Mouse (Mus musculus): ENCODE measurements around the gene Tmem114. TPM values are rescaled to one million over a fixed set of nuclear protein-coding genes. Genes with fewer than 3 reads are reported as not detected.

The Tmem114 gene
- polyA plus RNA-seq, 1 experiment from 2014 or later, result not detected

GRCm38 (mm10) chr16:8424161-8424970, 570 bp downstream of the Tmem114 start:
- 5% methylated on average over 43 of the region's 43 CpGs for WGBS
- Histone ChIP-seq H3K27ac (replicated peaks) (no peak overlapping the region; the same call in 1 of the 2 replicates), H3K4me1 (peaks cover 12% of the 10 kb centered on the region), H3K27me3 (ENCODE audit: low read depth, poor library complexity, severe bottlenecking) (peaks cover 66% of the 10 kb centered on the region), H3K9me3 (replicated peaks) (no peaks in the 10 kb centered on the region), H3K4me3 (peak overlapping the region; percentile 56), H3K36me3 (no peaks in the 10 kb centered on the region)
- no peak for DNase-seq (ENCODE audit: low spot score)

GRCm38 (mm10) chr16:8423626-8424114, 1.3 kb downstream of the Tmem114 start:
- H3K4me1 ChIP-seq, result peaks cover 12% of the 10 kb centered on the region
- H3K27me3 ChIP-seq (ENCODE audit: low read depth, poor library complexity, severe bottlenecking), result peaks cover 66% of the 10 kb centered on the region
- no peaks in the 10 kb centered on the region for H3K36me3 ChIP-seq
- WGBS, result 46% methylated on average over 7 of the region's 7 CpGs
- no peaks in the 10 kb centered on the region for H3K9me3 ChIP-seq (replicated peaks)
- H3K27ac ChIP-seq (replicated peaks), result no peak overlapping the region
- no peak for DNase-seq (ENCODE audit: low spot score)
- no peak overlapping the region for H3K4me3 ChIP-seq

DNA sequence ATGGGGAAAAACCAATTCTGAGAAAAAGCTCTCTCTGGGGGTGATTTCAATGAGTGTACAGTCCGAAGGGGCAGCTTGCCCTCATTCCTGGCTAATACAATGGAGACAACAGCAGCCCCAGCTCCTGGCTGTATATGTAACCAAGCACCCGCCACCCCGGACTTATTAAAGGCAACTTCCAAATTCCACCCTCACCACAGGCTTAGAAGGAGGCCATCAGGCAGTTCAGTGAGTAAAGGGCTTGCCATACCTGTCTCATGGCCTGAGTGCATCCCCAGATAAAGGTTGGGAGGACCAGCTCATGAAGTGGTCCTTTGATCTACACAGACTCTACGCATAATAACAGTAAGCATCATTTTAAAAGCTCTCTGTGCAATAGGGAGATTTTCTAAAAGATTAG, 4.1 kb downstream of the Tmem114 start:
- Histone ChIP-seq H3K4me3 (no peak overlapping the region), H3K9me3 (replicated peaks) (no peaks in the 10 kb centered on the region), H3K27ac (replicated peaks) (no peak overlapping the region), H3K36me3 (no peaks in the 10 kb centered on the region), H3K27me3 (ENCODE audit: low read depth, poor library complexity, severe bottlenecking) (peaks cover 47% of the 10 kb centered on the region), H3K4me1 (peaks cover 18% of the 10 kb centered on the region)
- 88% methylated on average over 4 of the region's 4 CpGs for WGBS
- no peak for DNase-seq (ENCODE audit: low spot score)

- no peak overlapping the region for H3K27ac ChIP-seq (replicated peaks)
- H3K36me3 ChIP-seq, result no peaks in the 10 kb centered on the region
- H3K27me3 ChIP-seq (ENCODE audit: low read depth, poor library complexity, severe bottlenecking), result peaks cover 43% of the 10 kb centered on the region
- peaks cover 18% of the 10 kb centered on the region for H3K4me1 ChIP-seq
- WGBS, result 91% methylated on average over 10 of the region's 10 CpGs
- no peak overlapping the region for H3K4me3 ChIP-seq
- H3K9me3 ChIP-seq (replicated peaks), result no peaks in the 10 kb centered on the region
- DNase-seq (ENCODE audit: low spot score), result no peak
Observed at GRCm38 (mm10) chr16:8420381-8420780, 4.6 kb downstream of the Tmem114 start.

DNA sequence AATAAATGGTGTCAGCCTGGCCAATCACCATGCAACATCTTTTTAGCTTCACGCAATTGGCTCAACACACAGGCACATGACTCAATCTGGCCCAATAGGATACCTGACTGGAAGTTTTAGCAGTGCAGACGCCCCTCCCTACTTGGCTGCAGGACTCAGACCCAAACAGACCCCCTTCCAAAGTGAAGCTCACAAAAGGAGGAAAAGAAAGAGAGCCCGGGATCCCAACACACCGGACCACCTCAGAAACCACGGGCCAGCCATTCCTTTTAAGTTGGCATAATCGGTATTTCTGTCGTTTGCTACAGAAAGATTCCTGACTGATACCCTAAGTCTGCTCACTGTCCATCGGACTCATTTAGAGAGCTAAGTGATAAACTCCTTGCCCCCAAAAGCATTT, 5.3 kb downstream of the Tmem114 start:
- peaks cover 36% of the 10 kb centered on the region for H3K27me3 ChIP-seq (ENCODE audit: low read depth, poor library complexity, severe bottlenecking)
- H3K9me3 ChIP-seq (replicated peaks), result no peaks in the 10 kb centered on the region
- H3K4me3 ChIP-seq, result no peak overlapping the region
- H3K4me1 ChIP-seq, result peaks cover 14% of the 10 kb centered on the region
- H3K36me3 ChIP-seq, result no peaks in the 10 kb centered on the region
- WGBS, result 90% methylated on average over 8 of the region's 8 CpGs
- H3K27ac ChIP-seq (replicated peaks), result no peak overlapping the region
- no peak for DNase-seq (ENCODE audit: low spot score)

GRCm38 (mm10) chr16:8418126-8418525, 6.8 kb downstream of the Tmem114 start:
- H3K4me3 ChIP-seq, result no peak overlapping the region
- no peaks in the 10 kb centered on the region for H3K36me3 ChIP-seq
- no peak for DNase-seq (ENCODE audit: low spot score)
- H3K4me1 ChIP-seq, result peaks cover 7% of the 10 kb centered on the region
- 91% methylated on average over 3 of the region's 3 CpGs for WGBS
- H3K9me3 ChIP-seq (replicated peaks), result no peaks in the 10 kb centered on the region
- H3K27me3 ChIP-seq (ENCODE audit: low read depth, poor library complexity, severe bottlenecking), result peaks cover 20% of the 10 kb centered on the region
- H3K27ac ChIP-seq (replicated peaks), result no peak overlapping the region

DNA sequence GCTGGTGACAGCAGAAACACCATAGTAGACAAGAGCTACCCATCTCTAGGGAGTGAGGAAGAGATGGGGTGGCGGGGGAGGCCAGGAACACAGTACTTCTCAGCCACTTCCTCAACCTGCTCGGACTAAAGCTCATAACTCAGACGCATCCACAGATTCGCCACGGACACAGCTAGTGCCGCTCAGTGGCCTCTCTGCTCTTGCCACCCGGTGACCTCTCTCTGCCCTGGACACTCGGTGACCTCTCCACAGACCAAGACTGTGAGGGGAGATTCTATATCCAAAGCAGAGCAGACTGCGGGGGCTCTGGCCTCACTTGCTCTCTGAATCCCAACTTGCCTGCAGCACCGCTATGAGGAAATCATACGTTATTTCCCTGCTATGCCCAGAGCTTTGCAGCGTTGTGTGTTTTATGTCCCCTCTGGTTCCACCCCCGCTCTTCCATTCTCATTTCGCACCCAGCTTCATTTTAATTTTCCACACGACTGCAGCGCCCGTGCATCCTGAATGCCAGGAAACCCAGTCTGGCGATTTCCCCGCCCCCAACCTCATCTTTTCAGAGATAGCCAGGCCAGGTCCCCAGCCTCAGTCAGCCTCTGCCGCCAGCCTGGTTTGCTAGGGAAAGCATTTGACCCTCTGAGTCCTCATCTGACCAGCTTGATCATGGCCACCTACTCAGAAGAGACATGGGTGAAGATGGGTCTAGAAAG, 7.8 kb downstream of the Tmem114 start:
- H3K4me1 ChIP-seq, result peaks cover 9% of the 10 kb centered on the region
- no peak for DNase-seq (ENCODE audit: low spot score)
- no peaks in the 10 kb centered on the region for H3K9me3 ChIP-seq (replicated peaks)
- peaks cover 12% of the 10 kb centered on the region for H3K27me3 ChIP-seq (ENCODE audit: low read depth, poor library complexity, severe bottlenecking)
- 77% methylated on average over 20 of the region's 20 CpGs for WGBS
- 0 out of 2 replicates have a peak overlapping the region, but pooled peaks have one; percentile 13 for H3K27ac ChIP-seq (replicated peaks)
- no peak overlapping the region for H3K4me3 ChIP-seq
- no peaks in the 10 kb centered on the region for H3K36me3 ChIP-seq

- DNase-seq (ENCODE audit: low spot score), result no peak
- H3K27me3 ChIP-seq (ENCODE audit: low read depth, poor library complexity, severe bottlenecking), result peaks cover 13% of the 10 kb centered on the region
- H3K4me1 ChIP-seq, result peaks cover 9% of the 10 kb centered on the region
- H3K9me3 ChIP-seq (replicated peaks), result no peaks in the 10 kb centered on the region
- no peaks in the 10 kb centered on the region for H3K36me3 ChIP-seq
- H3K4me3 ChIP-seq, result no peak overlapping the region
- WGBS, result 91% methylated on average over 8 of the region's 8 CpGs
- H3K27ac ChIP-seq (replicated peaks), result no peak overlapping the region
Observed at GRCm38 (mm10) chr16:8415996-8416395, 8.9 kb downstream of the Tmem114 start.

DNA sequence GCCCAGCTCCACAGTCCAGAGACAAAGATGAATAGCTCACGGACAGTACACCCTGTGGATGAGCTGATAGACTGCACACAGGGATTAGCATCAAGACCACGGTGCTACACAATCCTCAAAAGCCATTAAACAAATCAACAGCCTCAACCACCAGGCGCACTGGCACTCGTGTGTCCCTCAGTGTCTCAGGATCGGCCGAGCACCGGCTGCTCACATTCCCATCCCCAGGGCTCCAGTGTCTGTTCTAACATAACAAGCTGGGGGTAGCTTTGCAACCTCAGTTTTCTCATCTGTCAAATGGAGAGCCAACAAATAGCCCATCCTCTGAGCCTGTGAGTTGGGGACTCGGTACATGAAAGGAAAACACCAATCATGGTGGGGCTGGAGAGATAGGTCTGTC, 11.5 kb downstream of the Tmem114 start:
- WGBS, result 89% methylated on average over 8 of the region's 8 CpGs
- H3K4me3 ChIP-seq, result no peak overlapping the region
- H3K36me3 ChIP-seq, result no peaks in the 10 kb centered on the region
- H3K9me3 ChIP-seq (replicated peaks), result no peaks in the 10 kb centered on the region
- no peak for DNase-seq (ENCODE audit: low spot score)
- no peak overlapping the region for H3K27ac ChIP-seq (replicated peaks)
- H3K27me3 ChIP-seq (ENCODE audit: low read depth, poor library complexity, severe bottlenecking), result peaks cover 31% of the 10 kb centered on the region
- peaks cover 16% of the 10 kb centered on the region for H3K4me1 ChIP-seq

DNA sequence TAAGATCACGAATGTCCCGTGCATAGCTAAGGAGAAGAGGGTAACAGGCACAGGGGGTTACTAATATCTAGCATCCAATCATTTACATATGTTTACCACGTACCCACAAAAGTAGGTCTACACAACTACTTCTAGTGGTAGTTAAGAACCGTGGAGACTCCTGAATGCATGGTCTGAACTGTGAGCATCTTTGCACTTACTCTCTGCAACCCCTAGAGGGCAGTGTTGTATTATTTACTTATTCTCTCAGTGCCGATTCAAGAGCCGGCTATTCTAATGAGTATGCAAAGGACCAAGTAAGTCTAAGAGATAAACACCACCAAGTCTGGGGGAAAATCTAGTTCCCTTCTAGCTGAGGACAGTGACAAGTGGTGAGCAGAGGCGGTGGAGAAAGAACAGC, 12.7 kb downstream of the Tmem114 start:
- DNase-seq (ENCODE audit: low spot score), result peak; percentile 27
- Histone ChIP-seq H3K36me3 (no peaks in the 10 kb centered on the region), H3K9me3 (replicated peaks) (no peaks in the 10 kb centered on the region), H3K4me1 (peaks cover 13% of the 10 kb centered on the region), H3K27ac (replicated peaks) (no peak overlapping the region), H3K27me3 (ENCODE audit: low read depth, poor library complexity, severe bottlenecking) (peaks cover 37% of the 10 kb centered on the region), H3K4me3 (no peak overlapping the region)
- WGBS, result 15% methylated on average over 7 of the region's 7 CpGs

DNA sequence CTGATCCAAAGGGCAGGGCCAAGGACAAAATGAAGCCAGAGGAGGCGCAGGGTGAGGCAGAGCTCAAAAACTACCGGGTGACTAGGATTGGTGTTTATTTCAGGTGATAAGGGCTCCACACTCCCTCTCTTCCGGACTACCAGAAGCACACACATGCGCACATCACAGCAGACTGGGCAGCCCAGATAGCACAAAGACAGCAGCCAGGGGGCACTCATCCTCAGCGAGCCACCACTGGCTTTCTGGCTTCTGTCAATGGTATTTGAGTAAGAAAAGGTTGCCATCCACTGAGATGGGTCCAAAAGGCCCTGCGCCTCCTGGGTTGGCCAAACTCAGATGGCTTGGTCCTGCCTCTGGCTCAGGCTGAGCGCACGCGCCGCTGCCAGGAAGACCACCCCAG, 15.7 kb downstream of the Tmem114 start:
- Histone ChIP-seq H3K4me3 (peak overlapping the region; percentile 24), H3K27ac (replicated peaks) (0 out of 2 replicates have a peak overlapping the region, but pooled peaks have one; percentile 13), H3K9me3 (replicated peaks) (no peaks in the 10 kb centered on the region), H3K27me3 (ENCODE audit: low read depth, poor library complexity, severe bottlenecking) (peaks cover 37% of the 10 kb centered on the region), H3K4me1 (peaks cover 9% of the 10 kb centered on the region), H3K36me3 (no peaks in the 10 kb centered on the region)
- peak; percentile 38 for DNase-seq (ENCODE audit: low spot score)
- 26% methylated on average over 10 of the region's 10 CpGs for WGBS

DNA sequence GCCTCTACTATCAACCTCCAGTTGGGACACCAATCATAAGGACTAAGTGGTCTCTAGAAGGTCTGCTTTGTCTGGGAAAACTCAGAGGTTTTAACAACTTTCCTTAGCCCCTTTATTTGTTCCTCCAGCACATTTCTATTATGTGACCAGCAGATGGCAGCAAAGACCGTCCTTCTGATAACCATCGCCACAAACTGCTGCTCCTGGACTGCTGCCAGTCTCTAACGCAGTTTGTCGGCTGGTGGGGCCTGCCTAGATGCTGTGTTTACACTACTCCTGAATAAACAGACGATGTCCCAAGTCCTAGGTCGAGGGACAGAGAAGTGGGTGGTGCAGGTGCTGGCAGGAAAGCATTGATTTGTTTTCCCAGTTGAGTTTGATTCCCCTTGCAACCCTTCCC, 18.2 kb downstream of the Tmem114 start:
- no peak overlapping the region for H3K4me3 ChIP-seq
- peak; percentile 68 for DNase-seq (ENCODE audit: low spot score)
- no peaks in the 10 kb centered on the region for H3K36me3 ChIP-seq
- WGBS, result 3% methylated on average over 6 of the region's 6 CpGs
- H3K27me3 ChIP-seq (ENCODE audit: low read depth, poor library complexity, severe bottlenecking), result peaks cover 33% of the 10 kb centered on the region
- H3K4me1 ChIP-seq, result peaks cover 14% of the 10 kb centered on the region
- H3K9me3 ChIP-seq (replicated peaks), result no peaks in the 10 kb centered on the region
- no peak overlapping the region for H3K27ac ChIP-seq (replicated peaks)

- Histone ChIP-seq H3K27ac (replicated peaks) (no peak overlapping the region), H3K9me3 (replicated peaks) (no peaks in the 10 kb centered on the region), H3K36me3 (no peaks in the 10 kb centered on the region), H3K4me3 (no peak overlapping the region), H3K27me3 (ENCODE audit: low read depth, poor library complexity, severe bottlenecking) (no peaks in the 10 kb centered on the region; the same call in 1 of the 2 replicates), H3K4me1 (peaks cover 15% of the 10 kb centered on the region)
- 89% methylated on average over 2 of the region's 2 CpGs for WGBS
- no peak for DNase-seq (ENCODE audit: low spot score)
Observed at GRCm38 (mm10) chr16:8402663-8403062, 22.3 kb downstream of the Tmem114 start.

All from midbrain, embryonic 10.5 days (tissue).